In genomic region chr17:25984066-25984465, GRCm38 (mm10) we compare ENCODE assay signal across 9 mouse cellular contexts. TPM values are rescaled to one million over a fixed set of nuclear protein-coding genes. Genes with fewer than 3 reads are reported as not detected.
A peak's percentile ranks its signal among the peaks of the same experiment; 100 is the strongest.
DNase-seq lines count a peak whose midpoint lies in the region; ATAC-seq and TF ChIP-seq lines count a peak whose summit lies in the region.
"Had no signal": no experiment of that assay in that cellular context is flagged by ENCODE, and none has a peak within 500 bp of the region (broad histone marks: within the 10 kb centered on the region; RNA-seq: fewer than 3 reads in every experiment).

No protein-coding gene starts in this region.

- peak overlapping the region; percentile 79 for H3K4me2 ChIP-seq in heart, postnatal 0 days (ENCODE audit: low read depth, low read length)
- H3K4me2 ChIP-seq in embryonic facial prominence, embryonic 14.5 days (ENCODE audit: low read depth, low read length) = peak overlapping the region; percentile 83
- H3K4me2 ChIP-seq in intestine, embryonic 14.5 days (ENCODE audit: low read length) = peak overlapping the region; percentile 72
- H3K4me2 ChIP-seq in myocyte (ENCODE audit: low read depth) = peak overlapping the region; percentile 89

- H3K36me3 ChIP-seq in heart, postnatal 0 days (replicated peaks; ENCODE audit: control insufficient read depth, insufficient read depth, low read length) = no peaks in the 10 kb centered on the region
- H3K36me3 ChIP-seq in embryonic facial prominence, embryonic 14.5 days (ENCODE audit: control insufficient read depth, insufficient read depth, low read length) = 0 out of 2 replicates have a peak, but pooled peaks cover 6% of the 10 kb centered on the region
- 0 out of 2 replicates have a peak, but pooled peaks cover 5% of the 10 kb centered on the region for H3K36me3 ChIP-seq in intestine, embryonic 14.5 days (ENCODE audit: control insufficient read depth, insufficient read depth, low read length)
- no peaks in the 10 kb centered on the region for H3K36me3 ChIP-seq in myocyte (ENCODE audit: control insufficient read depth, insufficient read depth)

- H3K4me1 ChIP-seq in heart, postnatal 0 days (ENCODE audit: control insufficient read depth, insufficient read depth) = peaks cover 23% of the 10 kb centered on the region
- peaks cover 16% of the 10 kb centered on the region for H3K4me1 ChIP-seq in embryonic facial prominence, embryonic 14.5 days (ENCODE audit: control insufficient read depth, insufficient read depth, low read length)
- H3K4me1 ChIP-seq in intestine, embryonic 14.5 days (replicated peaks; ENCODE audit: control insufficient read depth, insufficient read depth, low read length) = peaks cover 13% of the 10 kb centered on the region

- no peaks in the 10 kb centered on the region for H3K9me3 ChIP-seq in heart, postnatal 0 days (replicated peaks; ENCODE audit: control insufficient read depth, low read length)
- H3K9me3 ChIP-seq in embryonic facial prominence, embryonic 14.5 days (ENCODE audit: control insufficient read depth, low read length) = no peaks in the 10 kb centered on the region
- no peaks in the 10 kb centered on the region for H3K9me3 ChIP-seq in intestine, embryonic 14.5 days (ENCODE audit: control insufficient read depth, low read length)

- peak overlapping the region; percentile 85; the same call in 1 of the 2 replicates for H3K9ac ChIP-seq in heart, postnatal 0 days (replicated peaks; ENCODE audit: low read depth, low read length)
- H3K9ac ChIP-seq in embryonic facial prominence, embryonic 14.5 days (ENCODE audit: low read depth, low read length) = peak overlapping the region; percentile 88
- no peak overlapping the region for H3K9ac ChIP-seq in intestine, embryonic 14.5 days (ENCODE audit: low read length)

- H3K27ac ChIP-seq in heart, postnatal 0 days (ENCODE audit: low read depth) = no peak overlapping the region
- H3K27ac ChIP-seq in embryonic facial prominence, embryonic 14.5 days (replicated peaks; ENCODE audit: low read depth, low read length) = no peak overlapping the region
- H3K27ac ChIP-seq in intestine, embryonic 14.5 days (ENCODE audit: low read depth) = no peak overlapping the region

- no peak for TF ChIP-seq CTCF in heart, postnatal 0 days (IDR thresholded peaks at IDR 0.05; ENCODE audit: low read depth)

- H3ac ChIP-seq in myocyte (ENCODE audit: control insufficient read depth, insufficient read length) = no peak overlapping the region

- H3K27me3 ChIP-seq in heart, postnatal 0 days (ENCODE audit: control insufficient read depth, insufficient read depth, low read length) = no peaks in the 10 kb centered on the region
- H3K27me3 ChIP-seq in embryonic facial prominence, embryonic 14.5 days (replicated peaks; ENCODE audit: control insufficient read depth, insufficient read depth, low read length) = no peaks in the 10 kb centered on the region
- no peaks in the 10 kb centered on the region for H3K27me3 ChIP-seq in intestine, embryonic 14.5 days (replicated peaks; ENCODE audit: control insufficient read depth, insufficient read depth, low read length)
- no peaks in the 10 kb centered on the region for H3K27me3 ChIP-seq in myocyte (ENCODE audit: control insufficient read depth, insufficient read depth, insufficient read length)

- no peak for DNase-seq in heart, postnatal 0 days (ENCODE audit: low spot score)
- no peak for DNase-seq in heart, postnatal 36 days
- DNase-seq in embryonic facial prominence, embryonic 14.5 days (ENCODE audit: low spot score) = no peak
- no peak for DNase-seq in intestine, embryonic 14.5 days (ENCODE audit: low spot score)
- DNase-seq in right cerebral cortex, adult 2 months (ENCODE audit: low spot score in 2 of 2) = no peak
- no peak for DNase-seq in spleen, postnatal 10 days (ENCODE audit: low spot score in 2 of 2)
- DNase-seq: kidney, adult 8-10 months had no signal

- no peak for ATAC-seq in heart, postnatal 0 days (ENCODE audit: insufficient read depth, low read depth)
- ATAC-seq in embryonic facial prominence, embryonic 14.5 days (ENCODE audit: low read depth) = no peak
- no peak for ATAC-seq in intestine, embryonic 14.5 days (replicated peaks; ENCODE audit: low FRiP score, low TSS enrichment, low read depth)
- ATAC-seq in frontal cortex, adult (ENCODE audit: low TSS enrichment) = no peak

- no peak for TF ChIP-seq EP300 in heart, postnatal 0 days (IDR thresholded peaks at IDR 0.05; ENCODE audit: low read depth)

- no peak for TF ChIP-seq POLR2A in myocyte (IDR thresholded peaks at IDR 0.05; ENCODE audit: insufficient read length, low read depth)

- peaks cover 36% of the 10 kb centered on the region for H3K79me2 ChIP-seq in myocyte (ENCODE audit: control insufficient read depth, insufficient read depth)

- intact Hi-C loops in heart, postnatal 36 days (cut with DNase I) = loop anchor here (2.0 to 5.0 kb wide), 2 partner anchors 42 to 89 kb away; partner anchors contain the start of genes Nhlrc4 and Pigq

- 97% methylated on average over 1 of the region's 1 CpGs for WGBS in heart, postnatal 0 days
- 100% methylated on average over 1 of the region's 1 CpGs for WGBS in embryonic facial prominence, embryonic 14.5 days
- 97% methylated on average over 1 of the region's 1 CpGs for WGBS in intestine, embryonic 14.5 days

- 0 out of 2 replicates have a peak overlapping the region, but pooled peaks have one; percentile 90 for H3K4me3 ChIP-seq in heart, postnatal 0 days (ENCODE audit: low read depth, low read length)
- peak overlapping the region; percentile 76 for H3K4me3 ChIP-seq in embryonic facial prominence, embryonic 14.5 days (ENCODE audit: low read depth, low read length)
- H3K4me3 ChIP-seq in intestine, embryonic 14.5 days (ENCODE audit: low read depth, low read length) = peak overlapping the region; percentile 97; the same call in 1 of the 2 replicates
- H3K4me3 ChIP-seq in myocyte = peak overlapping the region; percentile 57

TF ChIP-seq in myocyte, 11 proteins besides CTCF, POLR2A, EP300 and RAD21:
- TF ChIP-seq USF1 (IDR thresholded peaks at IDR 0.05; ENCODE audit: low read depth) (no peak), SRF (IDR thresholded peaks at IDR 0.05; ENCODE audit: control insufficient read depth, insufficient read length, low read depth) (no peak), TCF12 (IDR thresholded peaks at IDR 0.05; ENCODE audit: insufficient read depth, poor library complexity, severe bottlenecking) (no peak), E2F4 (IDR thresholded peaks at IDR 0.05; ENCODE audit: insufficient read depth) (no peak), REST (IDR thresholded peaks at IDR 0.05; ENCODE audit: insufficient read depth, insufficient read length) (no peak)

RNA-seq across cellular contexts. Expression of gene Capn15, which starts 1.5 kb away (rescaled TPM):
- total RNA-seq in heart, postnatal 0 days (2014; rRNA removed; ENCODE audit: low replicate concordance) = 6.0 and 8.7 TPM in 2 replicates
- 7.0 and 7.4 TPM in 2 replicates for polyA plus RNA-seq in heart, postnatal 0 days (2015; fragmentation: Nextera tagmentation; extraction: Ambion mirVana)
- 1 to 10 TPM; 7.2 TPM for total RNA-seq in heart, postnatal 36 days (2021)
- 25.2 and 25.8 TPM in 2 replicates for polyA plus RNA-seq in embryonic facial prominence, embryonic 14.5 days (2014; fragmentation: Nextera tagmentation; extraction: Ambion mirVana)
- 23.4 and 23.5 TPM in 2 replicates for polyA plus RNA-seq in intestine, embryonic 14.5 days (2014; fragmentation: Nextera tagmentation; extraction: Ambion mirVana)
- polyA plus RNA-seq in myocyte (2012; fragmentation: generic; extraction: Trizol) = 7.2 TPM

RNA-seq across cellular contexts. Expression of gene A930017K11Rik, which starts 31.7 kb away (rescaled TPM):
- not detected in 2 replicates for total RNA-seq in heart, postnatal 0 days (2014; rRNA removed; ENCODE audit: low replicate concordance)
- not detected in 2 replicates for polyA plus RNA-seq in heart, postnatal 0 days (2015; fragmentation: Nextera tagmentation; extraction: Ambion mirVana)
- under 1 TPM; 0.19 to 0.33 TPM for total RNA-seq in heart, postnatal 36 days (2021)
- 0.16 TPM in 1 of 2 replicates, not detected in the other for polyA plus RNA-seq in embryonic facial prominence, embryonic 14.5 days (2014; fragmentation: Nextera tagmentation; extraction: Ambion mirVana)
- polyA plus RNA-seq in intestine, embryonic 14.5 days (2014; fragmentation: Nextera tagmentation; extraction: Ambion mirVana) = 0.28 TPM in 1 of 2 replicates, not detected in the other
- 0.02 TPM for polyA plus RNA-seq in myocyte (2012; fragmentation: generic; extraction: Trizol)

RNA-seq across cellular contexts. Expression of gene Nhlrc4, which starts 39.3 kb away (rescaled TPM):
- total RNA-seq in heart, postnatal 0 days (2014; rRNA removed; ENCODE audit: low replicate concordance) = not detected in 2 replicates
- 0.19 TPM in 1 of 2 replicates, not detected in the other for polyA plus RNA-seq in heart, postnatal 0 days (2015; fragmentation: Nextera tagmentation; extraction: Ambion mirVana)
- under 1 TPM in 1 of 2 experiments, not detected in 1; 0.19 TPM for total RNA-seq in heart, postnatal 36 days (2021)
- 0.99 TPM in 1 of 2 replicates, not detected in the other for polyA plus RNA-seq in embryonic facial prominence, embryonic 14.5 days (2014; fragmentation: Nextera tagmentation; extraction: Ambion mirVana)
- not detected in 2 replicates for polyA plus RNA-seq in intestine, embryonic 14.5 days (2014; fragmentation: Nextera tagmentation; extraction: Ambion mirVana)
- 0.17 TPM for polyA plus RNA-seq in myocyte (2012; fragmentation: generic; extraction: Trizol)

RNA-seq across cellular contexts. Expression of gene Pigq, which starts 39.3 kb away (rescaled TPM):
- total RNA-seq in heart, postnatal 0 days (2014; rRNA removed; ENCODE audit: low replicate concordance) = 67.9 and 88.0 TPM in 2 replicates
- 46.4 and 47.2 TPM in 2 replicates for polyA plus RNA-seq in heart, postnatal 0 days (2015; fragmentation: Nextera tagmentation; extraction: Ambion mirVana)
- total RNA-seq in heart, postnatal 36 days (2021) = 10 to 100 TPM; 45.6 to 48.2 TPM
- polyA plus RNA-seq in embryonic facial prominence, embryonic 14.5 days (2014; fragmentation: Nextera tagmentation; extraction: Ambion mirVana) = 51.8 and 52.2 TPM in 2 replicates
- 59.9 and 60.8 TPM in 2 replicates for polyA plus RNA-seq in intestine, embryonic 14.5 days (2014; fragmentation: Nextera tagmentation; extraction: Ambion mirVana)
- polyA plus RNA-seq in myocyte (2012; fragmentation: generic; extraction: Trizol) = 46.3 TPM
